Mouse (Mus musculus): ENCODE measurements at regions not wholly inside any gene's neighbourhood (a gene's known extent, or its start where the extent isn't known, plus 50 kb on each side); places are given as distances from the start of the nearest gene placed in this dataset.

DNA sequence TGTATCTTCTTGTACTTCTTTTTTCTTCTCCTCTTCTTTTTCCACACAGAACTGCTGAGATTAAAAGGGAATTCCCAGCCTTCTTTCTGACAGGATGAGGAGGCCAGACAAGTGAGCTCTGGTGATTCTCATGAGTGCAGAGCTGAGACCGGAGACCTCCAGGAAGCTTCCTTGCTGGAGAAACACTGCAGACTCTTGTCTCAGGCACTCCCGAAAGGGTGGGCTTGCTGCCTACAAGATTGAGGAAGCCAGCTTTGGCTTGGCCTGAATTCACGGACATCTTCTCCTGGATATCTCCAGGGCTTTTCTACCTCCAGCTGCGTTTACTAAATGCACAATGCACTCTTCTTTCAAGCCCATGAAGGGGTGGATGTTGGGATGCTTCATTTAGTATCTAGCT, 226.0 kb downstream of the Csl start:
- no peak for DNase-seq

DNA sequence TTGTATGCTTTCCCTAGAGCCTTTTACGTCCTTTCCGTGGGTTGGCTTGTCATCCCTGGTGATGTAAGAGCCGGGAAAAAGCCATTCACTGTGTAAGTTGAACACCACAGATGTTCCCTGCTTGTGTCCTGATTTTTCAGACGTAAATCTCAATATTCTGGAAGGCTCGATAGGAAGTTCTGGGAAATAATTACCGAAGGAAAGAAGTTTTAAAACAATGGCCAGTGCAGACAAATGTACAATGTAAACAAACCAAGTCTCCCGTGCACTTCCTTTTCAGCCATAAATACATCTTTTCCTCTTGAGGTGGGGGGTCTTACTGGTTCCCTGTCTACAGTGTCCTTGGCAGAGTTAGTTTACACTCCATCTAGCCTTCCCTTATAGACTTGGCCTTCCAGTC, 225.2 kb downstream of the Csl start:
- DNase-seq, result no peak

DNA sequence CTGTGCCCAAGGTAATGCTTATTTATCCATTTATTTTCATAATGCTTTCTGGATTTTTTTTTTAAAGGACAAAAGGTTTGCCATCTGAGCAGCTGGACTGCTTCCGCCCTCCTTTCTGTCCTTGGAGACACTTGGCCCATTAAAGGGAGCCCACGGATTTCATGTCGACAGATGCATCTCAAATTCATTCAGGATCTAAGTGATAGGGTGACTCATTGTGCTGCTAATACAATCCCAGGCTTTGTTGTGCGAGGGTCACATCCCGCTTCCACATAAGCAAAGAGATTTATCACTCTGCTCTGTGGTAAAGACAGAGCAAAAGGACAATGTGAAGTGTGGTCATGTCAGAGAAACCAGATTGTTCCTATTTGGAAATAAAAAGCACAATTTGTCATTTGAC, 220.8 kb downstream of the Csl start:
- DNase-seq, result no peak

DNA sequence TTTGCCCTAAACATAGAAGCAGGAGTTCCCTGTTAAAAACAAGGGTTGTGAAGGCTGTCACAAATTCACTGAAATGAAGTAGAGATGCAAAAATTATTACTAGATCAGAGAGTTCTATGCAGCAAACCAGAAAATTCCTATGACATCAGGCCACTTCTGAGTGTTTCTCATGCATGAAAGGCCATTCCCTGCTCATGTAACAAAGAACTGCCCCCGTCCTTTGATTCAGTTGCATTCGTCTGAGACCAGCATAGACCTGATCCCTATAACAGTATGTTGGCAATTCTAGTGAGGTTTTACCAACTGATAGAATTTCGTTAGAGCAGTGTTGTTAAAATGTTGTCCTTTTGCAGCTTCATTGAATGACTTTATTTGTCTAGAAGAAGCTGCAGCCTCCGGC, 207.1 kb downstream of the Csl start:
- DNase-seq, result no peak

DNA sequence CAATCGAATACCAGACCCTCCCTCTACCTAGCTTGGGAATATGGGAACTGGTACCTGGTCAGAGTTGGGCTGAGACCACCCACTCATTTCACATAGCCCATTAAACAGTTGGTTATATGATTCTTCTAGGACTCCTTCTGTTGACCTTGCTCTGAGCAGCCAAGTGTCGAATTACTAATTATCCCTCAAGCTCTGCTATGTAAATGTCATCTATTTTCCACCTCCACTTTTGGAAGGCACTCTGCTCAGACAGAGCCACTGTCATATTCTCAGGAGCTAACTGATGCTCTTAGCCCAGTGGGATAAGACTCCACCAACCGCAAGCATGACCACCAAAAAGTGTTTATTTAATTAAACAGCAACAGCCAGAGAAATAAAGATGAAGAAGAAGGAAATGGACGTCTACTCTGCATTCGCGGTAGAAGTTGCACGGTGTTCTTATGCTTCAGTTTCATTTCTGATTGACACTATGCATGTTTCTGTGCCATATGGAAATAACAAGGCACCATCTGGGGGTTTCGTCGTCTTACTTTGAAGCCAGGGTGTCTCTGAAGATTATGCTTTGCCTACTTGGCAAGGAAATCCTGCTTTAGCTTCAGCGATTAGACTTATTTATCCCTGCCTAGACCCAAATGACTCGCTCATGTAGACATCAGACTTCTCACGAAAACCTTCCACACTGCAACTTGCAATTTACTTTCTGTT, 206.5 kb downstream of the Csl start:
- DNase-seq, result no peak

DNA sequence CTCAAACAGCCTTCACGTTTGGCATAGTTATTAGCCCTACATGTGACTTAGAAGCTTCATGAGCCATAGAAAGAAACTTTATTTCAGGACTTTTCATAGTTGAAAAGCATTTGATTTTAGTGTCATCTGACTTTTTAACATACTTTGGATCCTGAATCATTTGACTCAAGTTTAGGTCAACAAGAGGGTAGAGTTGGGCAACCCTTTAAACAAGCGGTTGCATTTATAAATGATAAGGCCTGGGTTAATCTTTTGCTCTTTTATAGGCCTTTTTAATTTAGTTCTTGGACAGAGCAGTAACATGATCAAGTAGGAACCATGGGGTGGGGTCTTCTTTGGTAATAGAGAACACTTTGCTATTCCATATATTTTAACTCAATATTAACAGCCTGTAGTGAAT, 204.4 kb downstream of the Csl start:
- no peak for DNase-seq

DNA sequence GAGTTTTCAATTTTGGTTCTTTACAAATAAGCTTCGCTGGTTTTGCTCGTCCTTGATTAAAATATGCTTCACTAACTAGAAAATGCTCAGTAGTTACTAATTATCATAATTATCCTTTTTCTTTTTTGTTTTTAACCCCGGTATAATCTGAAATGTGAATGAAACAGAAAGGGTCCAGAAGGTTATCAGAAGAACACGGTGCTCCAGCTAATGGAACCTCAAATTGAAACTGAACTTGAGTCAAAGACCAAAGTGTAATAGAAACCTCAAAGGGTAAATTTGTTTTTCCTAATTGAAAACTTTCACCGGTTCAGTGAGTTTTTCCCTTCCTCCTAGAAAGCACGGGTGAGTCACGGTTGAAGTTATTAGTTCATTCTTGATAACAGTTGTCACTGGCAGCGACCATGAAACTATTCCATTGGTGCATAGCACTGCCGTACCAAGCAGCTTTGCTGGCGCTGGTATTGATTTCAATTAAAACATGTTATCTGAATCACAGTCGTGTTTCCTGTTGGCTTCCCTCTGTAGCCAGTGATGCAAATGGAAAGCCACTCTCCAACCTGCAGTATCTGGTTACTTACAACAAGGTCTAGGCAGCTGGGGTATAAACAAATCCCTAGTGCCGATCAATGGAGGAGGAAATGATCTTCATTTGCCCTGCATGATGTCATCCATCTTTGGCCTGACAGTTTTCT, 203.7 kb downstream of the Csl start:
- no peak for DNase-seq

DNA sequence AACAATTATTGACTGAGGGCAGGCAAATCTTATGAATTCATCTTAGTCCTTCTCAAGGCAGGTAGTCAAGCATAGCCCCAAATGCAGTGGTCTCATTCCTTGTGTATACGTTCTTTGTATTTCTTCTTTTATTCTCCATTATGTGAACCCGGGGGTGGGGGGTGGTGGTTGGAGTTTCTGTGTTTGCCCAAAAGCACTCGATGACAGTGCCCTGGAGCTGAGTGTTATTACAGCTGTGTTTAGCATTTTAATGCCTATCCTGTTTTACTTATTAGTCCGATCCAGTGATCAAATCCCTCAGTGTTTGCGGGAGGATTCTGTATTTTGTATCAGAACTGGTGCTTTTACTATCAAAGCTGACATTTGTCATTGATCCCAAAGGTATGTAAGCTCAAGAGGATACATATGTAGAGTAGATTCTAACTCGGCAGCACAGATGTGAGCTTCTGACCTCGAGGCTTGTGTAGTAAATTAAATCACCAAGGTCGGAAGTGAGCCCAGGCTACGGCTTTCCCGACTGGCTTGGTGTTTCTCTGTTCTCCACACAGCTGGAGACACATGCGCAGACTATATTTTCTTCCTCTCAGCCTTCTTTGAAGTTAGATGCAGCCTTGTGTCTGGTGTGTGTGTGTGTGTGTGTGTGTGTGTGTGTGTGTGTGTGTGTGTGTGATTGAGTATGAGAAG, 203.0 kb downstream of the Csl start:
- no peak for DNase-seq

DNA sequence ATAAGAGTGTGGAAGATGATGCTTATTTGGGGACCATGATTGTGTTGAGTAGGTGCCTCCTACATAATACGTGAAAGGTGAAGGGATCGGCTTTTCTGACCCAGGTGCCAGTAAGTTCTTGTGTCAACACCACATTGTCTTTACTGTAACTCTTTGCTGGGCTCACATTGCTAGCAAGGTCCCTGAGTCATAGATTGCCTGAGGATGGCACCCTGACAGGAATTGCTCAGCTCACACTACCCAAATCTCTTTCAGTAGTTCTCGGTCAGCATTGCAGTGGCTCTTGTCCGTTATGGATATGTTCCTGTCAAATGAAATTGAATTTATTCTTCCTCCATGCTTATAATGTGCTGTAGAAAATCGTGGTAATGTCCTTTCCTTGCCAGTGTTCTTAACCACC, 200.8 kb downstream of the Csl start:
- no peak for DNase-seq

DNA sequence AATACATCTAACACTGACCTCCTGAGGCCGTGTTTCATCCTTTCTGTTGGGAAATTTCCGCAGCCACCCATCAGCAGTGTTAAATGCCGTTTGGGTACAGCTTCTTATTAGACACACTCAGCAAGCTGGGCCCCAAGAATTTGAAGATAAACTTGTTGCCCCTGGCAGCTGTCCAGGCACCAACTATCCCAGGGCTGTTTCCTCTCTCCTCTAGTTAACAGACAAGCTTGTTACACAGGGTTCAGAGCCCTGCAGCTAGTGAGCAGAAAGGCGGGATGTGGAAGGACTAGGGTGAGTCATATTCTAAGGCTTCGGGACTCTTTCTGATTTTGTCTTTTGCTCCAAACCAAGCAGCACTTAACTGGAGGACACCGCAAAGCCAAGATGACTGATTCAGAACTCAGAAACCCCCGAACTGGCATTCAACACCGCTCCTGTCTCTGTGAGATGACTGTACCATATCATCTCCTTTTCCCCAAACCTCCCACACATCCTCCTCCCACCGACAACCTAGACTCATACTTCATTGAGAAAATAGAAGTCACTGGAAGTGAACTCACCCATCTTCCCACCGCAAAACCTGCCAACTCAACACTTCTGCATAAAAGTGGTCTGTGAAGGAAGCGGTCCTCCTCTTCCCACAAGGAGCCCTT, 198.2 kb downstream of the Csl start:
- no peak for DNase-seq

DNA sequence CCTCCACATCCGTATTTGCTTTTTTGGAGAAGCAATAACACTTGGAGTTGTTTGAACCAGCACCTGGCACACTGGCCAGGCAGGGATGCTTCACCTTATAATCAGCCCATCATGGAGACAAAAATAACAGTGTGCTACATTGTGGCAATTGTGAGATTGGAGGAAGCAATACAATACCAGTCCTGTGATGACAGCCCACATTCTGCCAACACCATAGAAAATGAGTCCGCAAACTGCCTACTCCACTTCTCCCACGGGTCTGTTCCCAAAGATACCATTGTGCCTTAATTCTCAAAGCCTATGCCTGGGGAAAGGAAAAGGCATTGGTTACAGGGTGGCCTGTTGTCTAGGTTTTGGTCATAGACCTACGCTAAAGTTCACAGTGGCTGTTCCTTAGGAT, 194.9 kb downstream of the Csl start:
- DNase-seq, result no peak

DNA sequence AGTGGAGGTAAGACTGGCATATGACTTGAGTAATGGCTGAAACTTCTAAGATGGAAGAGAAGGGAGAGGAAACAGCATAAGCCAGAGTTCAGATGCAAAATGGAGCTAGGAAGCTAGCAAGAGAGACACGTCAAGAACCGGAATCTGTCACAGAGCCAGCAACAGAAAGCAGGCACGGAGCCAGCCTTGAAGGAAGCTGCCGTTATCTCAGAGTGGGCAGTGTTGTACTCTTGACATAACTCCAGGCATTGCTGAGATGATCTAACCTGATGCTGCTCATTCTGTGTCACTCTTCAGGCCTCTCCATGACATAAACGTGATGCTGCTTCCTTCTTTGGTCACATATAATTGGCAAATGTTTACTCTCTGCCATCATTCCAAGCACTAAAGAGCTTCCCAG, 191.0 kb downstream of the Csl start:
- DNase-seq, result peak; percentile 45 to 52

DNA sequence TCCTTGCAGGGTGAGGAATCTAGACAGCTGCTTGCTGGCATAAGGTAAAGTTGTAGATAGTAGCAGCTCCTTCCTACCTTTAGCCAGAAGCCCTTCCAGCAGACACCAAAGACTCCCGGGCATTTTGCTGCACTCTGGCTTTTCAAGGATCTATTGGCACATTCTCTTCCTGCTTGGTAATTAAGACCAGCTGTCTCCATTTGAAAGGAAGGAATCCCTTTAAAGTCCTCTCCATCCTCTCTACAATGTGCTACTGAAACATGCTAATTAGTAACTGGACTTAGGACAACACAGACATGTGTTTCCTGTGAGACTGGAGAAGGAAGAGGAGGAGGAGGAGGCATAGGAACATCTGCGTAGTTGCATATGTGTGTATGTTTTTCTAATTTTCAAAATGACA, 189.3 kb downstream of the Csl start:
- DNase-seq, result no peak

DNA sequence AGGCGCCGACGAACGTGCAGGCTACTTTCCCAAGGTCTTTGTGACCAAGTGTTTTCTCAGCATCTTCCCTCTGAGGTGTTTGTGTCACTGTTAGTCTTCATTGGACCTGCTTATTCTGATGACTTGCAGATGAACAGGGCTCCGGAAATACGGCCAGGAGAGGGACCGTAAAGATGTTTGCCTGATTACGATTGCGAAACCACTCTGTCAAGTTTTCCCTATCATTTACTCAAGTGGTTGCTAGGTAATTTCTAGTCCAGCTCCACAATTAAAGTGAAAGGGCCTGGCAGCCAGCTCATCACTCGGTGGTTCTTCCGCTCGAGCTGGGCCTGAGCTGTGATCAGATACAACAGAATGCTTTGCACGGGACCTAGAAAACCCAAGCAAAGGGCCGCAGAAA, 185.5 kb downstream of the Csl start:
- peak in 1 of 2 experiments; percentile 26 for DNase-seq

DNA sequence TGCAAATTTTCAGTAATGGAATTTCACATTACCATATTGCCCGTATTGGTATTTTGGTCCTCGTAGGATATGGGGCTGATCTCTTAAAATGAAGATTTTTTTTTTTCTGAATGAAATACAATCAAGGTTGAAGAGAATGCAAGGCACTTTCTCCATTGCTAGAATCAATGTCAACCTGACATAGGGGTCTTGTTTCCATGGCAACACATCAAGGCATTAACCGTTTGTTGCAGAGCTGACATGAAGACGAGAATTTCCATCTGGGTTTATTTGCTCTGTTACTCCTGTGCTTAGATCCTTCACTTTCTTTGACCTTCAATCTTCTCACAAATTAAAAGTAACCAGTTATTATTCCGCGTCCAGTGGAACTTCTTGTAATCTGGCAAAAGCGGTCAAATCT, 184.2 kb downstream of the Csl start:
- DNase-seq, result no peak

DNA sequence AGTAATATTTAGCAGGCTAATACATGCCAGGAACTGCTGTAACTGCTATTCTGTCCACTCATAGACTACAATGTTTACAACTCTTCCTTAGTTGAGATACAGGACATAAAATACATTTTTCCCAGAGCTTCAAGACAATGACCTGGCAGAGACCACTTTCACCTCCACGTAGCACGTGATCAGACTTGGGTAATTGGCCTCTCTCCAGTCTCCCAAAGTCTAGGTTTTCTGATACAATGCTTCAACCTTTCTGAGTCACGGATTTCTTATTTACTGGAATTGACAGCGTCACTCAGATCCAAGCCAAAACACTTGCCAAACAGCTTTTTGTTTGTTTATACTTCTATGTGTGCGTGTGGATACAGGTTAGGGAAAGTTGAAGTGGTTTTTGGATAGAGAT, 183.2 kb downstream of the Csl start:
- DNase-seq, result no peak

DNA sequence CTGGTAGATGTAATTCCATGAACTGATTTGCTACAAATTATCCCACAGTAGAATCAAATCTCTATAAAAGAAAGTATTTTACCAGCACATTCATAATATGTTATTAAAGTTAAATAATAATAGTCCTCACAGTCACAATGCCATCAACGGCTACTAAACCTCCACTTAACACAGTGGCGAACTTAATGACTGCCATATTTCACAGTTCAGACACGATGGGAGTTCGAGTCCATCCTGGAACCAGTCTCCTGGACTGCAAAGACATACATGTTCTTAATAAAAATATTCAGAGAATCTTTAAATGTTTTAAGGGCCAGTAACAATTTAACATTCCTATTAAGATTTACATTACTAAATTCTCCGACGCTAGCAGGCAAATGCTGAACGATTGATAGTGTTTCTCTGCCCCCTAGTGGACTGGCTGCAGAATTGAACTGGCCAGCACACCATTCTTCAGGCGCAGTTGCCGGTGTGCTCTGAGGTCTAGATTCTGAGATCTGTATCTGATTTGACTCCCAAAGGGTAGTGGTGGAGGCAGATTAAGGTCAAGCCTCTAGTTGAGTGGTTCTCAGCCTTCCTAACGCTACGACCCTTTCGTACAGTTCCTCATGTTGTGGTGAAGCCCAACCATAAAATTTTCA, 182.3 kb downstream of the Csl start:
- DNase-seq, result peak; percentile 48 to 61

DNA sequence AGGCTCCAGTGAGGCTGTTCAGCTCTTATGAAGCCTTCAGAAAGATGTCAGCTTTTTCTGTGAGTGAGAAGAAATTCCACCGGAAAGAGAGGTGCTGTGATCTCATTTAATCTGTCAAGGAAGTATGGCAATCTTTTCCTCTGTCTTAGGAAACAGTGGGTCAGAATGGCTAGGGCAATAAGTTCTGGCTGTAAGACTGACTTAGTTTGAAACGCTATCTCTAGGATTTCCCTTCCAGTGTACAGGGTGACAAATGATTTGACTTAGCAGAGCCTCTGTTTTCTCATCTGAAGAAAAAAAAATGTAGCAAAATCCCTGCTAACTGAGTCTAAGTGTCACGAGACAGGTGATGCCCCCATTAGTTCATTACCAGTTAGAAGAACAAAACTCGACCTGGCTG, 181.1 kb downstream of the Csl start:
- no peak for DNase-seq

DNA sequence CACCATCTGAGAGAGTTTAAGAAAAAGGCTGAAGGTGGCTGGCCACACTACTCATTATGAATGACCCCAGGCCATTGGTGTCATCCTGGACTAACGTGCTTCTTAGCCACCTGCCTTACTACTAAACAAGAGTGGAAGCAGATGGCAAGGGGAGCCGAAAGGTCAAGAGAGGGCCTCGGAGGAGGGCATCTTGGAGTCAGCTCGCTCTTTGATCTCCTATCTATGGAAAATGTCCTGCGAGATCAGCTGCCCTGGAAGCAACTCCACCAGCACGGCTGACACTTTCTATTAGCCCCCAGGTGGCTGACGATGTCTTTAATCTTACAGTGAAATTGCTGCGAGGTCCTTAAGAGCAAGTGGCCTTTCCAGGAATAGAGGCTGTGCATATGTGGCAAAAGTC, 179.3 kb downstream of the Csl start:
- no peak for DNase-seq

DNA sequence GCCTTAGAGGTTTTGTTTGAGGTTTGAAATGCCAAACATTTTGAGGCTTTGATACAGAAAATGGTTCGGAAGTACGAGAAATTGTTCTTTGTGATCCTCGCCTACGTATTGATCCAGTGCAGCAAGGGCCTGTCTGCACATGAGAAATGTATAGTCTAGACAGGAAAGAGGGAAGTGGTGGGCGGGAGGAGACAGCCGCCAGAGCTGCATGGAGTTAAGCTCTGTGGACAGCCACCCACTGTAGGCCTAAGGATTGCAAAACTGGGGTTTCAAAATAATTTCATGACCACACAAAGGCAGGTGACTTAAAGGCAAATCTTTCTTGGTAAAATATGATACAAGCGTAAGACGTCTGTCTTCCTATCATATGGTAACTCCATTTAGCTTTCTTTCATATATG, 178.4 kb downstream of the Csl start:
- DNase-seq, result peak in 1 of 2 experiments; percentile 18

DNA sequence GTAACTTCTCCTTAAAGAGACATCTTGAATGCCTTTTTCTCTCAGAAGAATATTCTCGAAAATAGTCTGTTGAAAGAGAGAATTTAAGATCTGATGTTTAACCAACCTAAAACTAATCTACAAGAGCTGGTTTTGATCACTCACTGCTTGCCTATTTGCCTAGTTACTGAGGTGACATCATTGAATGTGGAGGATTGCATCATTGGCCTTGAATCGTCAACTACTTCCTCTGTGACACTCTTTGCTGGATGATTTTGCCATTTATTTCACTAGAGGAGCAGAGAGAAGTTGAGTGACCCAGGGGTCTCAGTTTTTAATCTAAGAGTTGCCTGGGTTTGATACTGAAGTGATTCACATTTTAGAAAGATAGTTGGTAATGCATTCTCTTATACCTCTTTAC, 174.6 kb downstream of the Csl start:
- DNase-seq, result no peak

DNA sequence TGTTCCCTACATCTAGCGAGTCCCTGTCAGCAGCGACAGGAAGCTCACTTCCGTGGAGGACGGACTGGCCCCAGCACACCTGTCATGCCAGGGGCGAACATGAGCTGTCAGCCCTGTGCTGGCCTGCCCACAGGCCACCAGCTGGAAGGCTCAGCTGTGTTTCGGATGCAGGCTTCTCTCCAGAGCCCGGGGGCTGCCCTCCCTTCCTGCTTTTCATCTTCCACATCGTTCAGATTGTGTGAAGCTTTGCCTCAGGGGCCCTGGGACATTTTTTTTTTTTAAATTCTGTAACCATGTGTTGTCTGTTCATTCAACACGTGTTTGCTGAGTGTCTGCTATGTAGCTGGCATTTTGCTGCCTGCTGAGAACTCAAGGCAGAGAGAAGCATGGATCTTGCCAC, 167.2 kb downstream of the Csl start:
- DNase-seq, result no peak

DNA sequence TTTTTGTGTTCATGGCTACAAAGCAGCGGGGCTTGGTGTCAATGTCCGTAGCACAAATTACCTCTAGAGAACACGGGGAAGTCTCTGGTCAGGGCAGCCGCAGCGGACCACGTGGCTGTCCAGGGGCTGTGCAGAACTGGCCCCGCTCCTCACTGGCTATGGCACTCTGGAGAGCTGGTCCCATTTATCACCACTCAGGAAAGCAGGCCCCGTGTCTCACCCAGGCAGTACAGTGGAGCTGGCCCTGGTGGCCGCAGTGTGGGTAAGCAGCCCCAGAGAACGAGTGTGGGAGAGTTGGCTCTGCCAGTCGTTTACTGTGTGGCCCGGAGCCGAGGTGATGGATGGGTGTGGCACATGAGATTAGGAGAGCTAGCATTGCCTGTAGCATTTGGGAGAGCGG, 163.8 kb downstream of the Csl start:
- no peak for DNase-seq
